Mouse (Mus musculus): ENCODE measurements around the gene Tspan5. TPM values are rescaled to one million over a fixed set of nuclear protein-coding genes. Genes with fewer than 3 reads are reported as not detected.

The Tspan5 gene
- polyA plus RNA-seq, 1 experiment from 2014 or later = 55.3 TPM

GRCm38 (mm10) chr3:138802722-138803443, 60.9 kb downstream of the Tspan5 start:
- H3K27ac ChIP-seq (replicated peaks) = no peak overlapping the region
- no peaks in the 10 kb centered on the region for H3K9me3 ChIP-seq
- no peaks in the 10 kb centered on the region for H3K36me3 ChIP-seq
- H3K4me3 ChIP-seq = no peak overlapping the region
- no peak overlapping the region for H3K4me2 ChIP-seq (replicated peaks)
- H3K27me3 ChIP-seq = no peaks in the 10 kb centered on the region
- H3K4me1 ChIP-seq = peaks cover 43% of the 10 kb centered on the region
- 71% methylated on average over 21 of the region's 21 CpGs for WGBS
- H3K9ac ChIP-seq (replicated peaks) = no peak overlapping the region
- no peak for ATAC-seq (ENCODE audit: low FRiP score, low read depth)

GRCm38 (mm10) chr3:138803444-138804085, 61.6 kb downstream of the Tspan5 start:
- 83% methylated on average over 11 of the region's 11 CpGs for WGBS
- H3K4me3 ChIP-seq = no peak overlapping the region
- H3K27me3 ChIP-seq = no peaks in the 10 kb centered on the region
- no peaks in the 10 kb centered on the region for H3K9me3 ChIP-seq
- peaks cover 43% of the 10 kb centered on the region for H3K4me1 ChIP-seq
- H3K9ac ChIP-seq (replicated peaks) = no peak overlapping the region
- no peak overlapping the region for H3K27ac ChIP-seq (replicated peaks)
- H3K4me2 ChIP-seq (replicated peaks) = no peak overlapping the region
- H3K36me3 ChIP-seq = no peaks in the 10 kb centered on the region
- ATAC-seq (ENCODE audit: low FRiP score, low read depth) = no peak

DNA sequence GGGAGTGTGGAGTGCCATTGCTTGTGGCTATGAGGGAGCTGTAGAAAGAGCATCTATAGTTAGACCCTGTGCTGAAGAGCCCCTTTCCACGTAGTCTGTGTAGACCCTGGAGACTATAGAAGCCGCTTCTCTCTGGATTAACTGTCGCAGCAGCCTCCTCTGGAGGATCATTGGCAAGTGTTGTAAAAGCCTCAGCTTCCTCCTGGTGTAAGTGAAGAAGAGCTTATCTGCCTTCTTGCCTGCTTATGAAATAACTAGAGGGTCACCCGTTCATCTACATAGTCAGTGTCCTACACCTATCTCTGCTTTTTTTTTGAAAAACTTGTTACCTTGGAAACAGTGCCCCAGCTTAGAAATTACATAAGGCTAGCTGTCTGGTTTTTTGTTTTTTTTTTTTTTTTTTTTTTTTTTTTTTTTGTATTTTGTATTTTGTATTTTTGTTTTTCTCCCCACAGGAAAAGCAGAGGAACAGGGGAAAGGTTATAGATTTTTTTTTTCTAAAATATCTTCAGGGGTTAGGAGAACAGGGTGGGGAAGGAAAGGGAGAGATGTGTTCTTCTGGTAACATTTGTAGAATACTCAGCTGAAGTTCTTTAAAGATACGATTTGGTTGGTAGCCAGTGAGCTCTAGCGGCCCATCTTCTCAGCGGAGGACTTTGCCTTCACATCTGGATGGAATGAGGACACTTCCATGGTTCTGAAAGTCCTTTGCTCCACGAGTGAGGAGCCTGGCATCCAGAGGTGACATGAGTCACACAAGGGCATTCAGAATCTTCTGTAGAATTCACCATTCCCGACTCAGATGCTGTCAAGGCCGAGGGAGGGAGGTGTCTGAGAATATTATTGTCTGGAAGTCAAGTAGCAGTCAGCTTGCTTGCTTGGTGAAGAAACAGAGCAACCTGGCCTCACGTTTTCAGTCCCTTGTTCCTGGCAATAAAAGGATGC, 62.4 kb downstream of the Tspan5 start:
- H3K9me3 ChIP-seq = no peaks in the 10 kb centered on the region
- no peak for ATAC-seq (ENCODE audit: low FRiP score, low read depth)
- H3K4me3 ChIP-seq = no peak overlapping the region
- H3K36me3 ChIP-seq = no peaks in the 10 kb centered on the region
- no peak overlapping the region for H3K4me2 ChIP-seq (replicated peaks)
- H3K27me3 ChIP-seq = no peaks in the 10 kb centered on the region
- no peak overlapping the region for H3K9ac ChIP-seq (replicated peaks)
- 75% methylated on average over 11 of the region's 11 CpGs for WGBS
- H3K27ac ChIP-seq (replicated peaks) = no peak overlapping the region
- peaks cover 43% of the 10 kb centered on the region for H3K4me1 ChIP-seq

DNA sequence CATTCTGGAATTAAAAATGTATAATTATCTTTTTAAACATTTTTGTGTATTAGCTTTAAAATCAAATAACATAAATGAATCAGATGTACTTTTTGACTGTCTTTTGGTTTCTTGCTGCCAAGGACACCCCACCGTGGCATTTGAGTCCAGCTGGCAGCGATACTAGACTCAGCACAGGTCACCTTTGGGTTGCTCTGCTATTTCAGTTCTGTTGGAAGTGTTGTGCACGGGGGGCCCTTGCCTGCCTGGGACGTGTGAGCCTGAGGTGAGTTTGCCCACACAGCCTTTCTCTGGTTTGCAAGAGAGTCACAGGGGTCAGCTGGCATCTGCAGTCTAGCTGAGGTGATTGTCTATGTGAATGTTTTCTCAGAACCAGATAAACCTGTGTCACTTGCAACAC, 65.8 kb downstream of the Tspan5 start:
- H3K27ac ChIP-seq (replicated peaks) = no peak overlapping the region
- H3K4me2 ChIP-seq (replicated peaks) = no peak overlapping the region
- H3K9ac ChIP-seq (replicated peaks) = no peak overlapping the region
- 92% methylated on average over 4 of the region's 4 CpGs for WGBS
- ATAC-seq (ENCODE audit: low FRiP score, low read depth) = no peak
- H3K4me1 ChIP-seq = peaks cover 15% of the 10 kb centered on the region
- H3K36me3 ChIP-seq = no peaks in the 10 kb centered on the region
- no peak overlapping the region for H3K4me3 ChIP-seq
- H3K9me3 ChIP-seq = no peaks in the 10 kb centered on the region
- H3K27me3 ChIP-seq = no peaks in the 10 kb centered on the region

DNA sequence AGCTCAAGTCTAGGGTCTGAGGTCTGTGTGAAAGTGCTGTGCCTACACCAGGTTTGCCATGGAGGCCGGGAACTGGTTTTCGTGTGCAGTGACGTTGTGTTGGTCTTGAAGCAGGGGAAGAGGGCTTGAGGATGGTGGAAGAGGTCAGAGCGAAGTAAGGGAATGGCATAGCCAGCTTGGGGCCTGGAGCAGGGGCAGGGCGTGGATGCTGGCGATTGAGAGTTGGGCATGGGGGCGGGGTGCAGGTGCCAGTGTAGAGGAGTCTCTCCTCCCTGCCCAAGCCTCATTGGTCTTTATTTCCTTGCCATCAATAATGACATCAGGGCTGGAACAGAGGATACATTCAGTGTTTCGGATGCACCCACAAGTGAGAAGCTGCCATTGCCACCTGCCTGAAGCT, 67.5 kb downstream of the Tspan5 start:
- no peak overlapping the region for H3K4me3 ChIP-seq
- H3K4me2 ChIP-seq (replicated peaks) = no peak overlapping the region
- no peak overlapping the region for H3K9ac ChIP-seq (replicated peaks)
- H3K27ac ChIP-seq (replicated peaks) = no peak overlapping the region
- H3K9me3 ChIP-seq = no peaks in the 10 kb centered on the region
- WGBS = 92% methylated on average over 8 of the region's 8 CpGs
- peaks cover 3% of the 10 kb centered on the region; the same call in 1 of the 2 replicates for H3K4me1 ChIP-seq
- H3K36me3 ChIP-seq = no peaks in the 10 kb centered on the region
- no peak for ATAC-seq (ENCODE audit: low FRiP score, low read depth)
- no peaks in the 10 kb centered on the region for H3K27me3 ChIP-seq

DNA sequence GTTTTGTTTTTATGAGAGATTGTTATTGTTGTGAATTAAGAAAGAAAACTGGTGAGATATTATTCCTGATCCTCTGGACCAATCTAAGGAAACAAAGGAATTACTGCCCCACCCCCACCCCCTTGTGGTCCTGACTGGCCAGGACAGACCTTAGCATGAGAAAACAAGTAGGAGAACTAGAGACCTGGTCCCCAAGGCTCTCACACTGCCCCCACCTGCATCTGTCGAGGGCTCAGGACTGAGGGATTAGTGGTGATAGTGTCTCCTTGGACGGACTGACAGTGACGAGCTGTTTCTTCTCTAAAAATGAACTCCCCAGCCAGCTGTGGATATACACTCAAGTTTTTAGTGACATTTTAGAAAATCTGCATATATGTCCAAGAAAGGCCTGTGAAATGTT, 70.6 kb downstream of the Tspan5 start:
- H3K4me1 ChIP-seq = peaks cover 10% of the 10 kb centered on the region; the same call in 1 of the 2 replicates
- H3K27me3 ChIP-seq = no peaks in the 10 kb centered on the region
- H3K36me3 ChIP-seq = no peaks in the 10 kb centered on the region
- H3K4me3 ChIP-seq = no peak overlapping the region
- H3K9me3 ChIP-seq = no peaks in the 10 kb centered on the region
- no peak overlapping the region for H3K27ac ChIP-seq (replicated peaks)
- no peak overlapping the region for H3K9ac ChIP-seq (replicated peaks)
- H3K4me2 ChIP-seq (replicated peaks) = no peak overlapping the region
- WGBS = 20% methylated on average over 3 of the region's 3 CpGs
- no peak for ATAC-seq (ENCODE audit: low FRiP score, low read depth)

- Histone ChIP-seq H3K4me1 (peaks cover 10% of the 10 kb centered on the region; the same call in 1 of the 2 replicates), H3K27me3 (no peaks in the 10 kb centered on the region), H3K4me3 (no peak overlapping the region), H3K9ac (replicated peaks) (no peak overlapping the region), H3K9me3 (no peaks in the 10 kb centered on the region), H3K36me3 (no peaks in the 10 kb centered on the region), H3K27ac (replicated peaks) (no peak overlapping the region; the same call in 1 of the 2 replicates), H3K4me2 (replicated peaks) (no peak overlapping the region)
- 81% methylated on average over 13 of the region's 13 CpGs for WGBS
- ATAC-seq (ENCODE audit: low FRiP score, low read depth) = no peak
Measured at GRCm38 (mm10) chr3:138813139-138813810, 71.3 kb downstream of the Tspan5 start.

- Histone ChIP-seq H3K9me3 (no peaks in the 10 kb centered on the region), H3K4me1 (peaks cover 10% of the 10 kb centered on the region; the same call in 1 of the 2 replicates), H3K27ac (replicated peaks) (no peak overlapping the region), H3K9ac (replicated peaks) (no peak overlapping the region), H3K36me3 (no peaks in the 10 kb centered on the region), H3K4me2 (replicated peaks) (no peak overlapping the region), H3K27me3 (no peaks in the 10 kb centered on the region), H3K4me3 (no peak overlapping the region)
- WGBS = 66% methylated on average over 5 of the region's 5 CpGs
- ATAC-seq (ENCODE audit: low FRiP score, low read depth) = no peak
Measured at GRCm38 (mm10) chr3:138814457-138814856, 72.5 kb downstream of the Tspan5 start.

GRCm38 (mm10) chr3:138815127-138815837, 73.3 kb downstream of the Tspan5 start:
- H3K4me2 ChIP-seq (replicated peaks) = no peak overlapping the region
- 90% methylated on average over 7 of the region's 7 CpGs for WGBS
- no peaks in the 10 kb centered on the region for H3K9me3 ChIP-seq
- no peak for ATAC-seq (ENCODE audit: low FRiP score, low read depth)
- H3K4me3 ChIP-seq = no peak overlapping the region
- H3K36me3 ChIP-seq = no peaks in the 10 kb centered on the region
- H3K27me3 ChIP-seq = no peaks in the 10 kb centered on the region
- H3K4me1 ChIP-seq = peaks cover 10% of the 10 kb centered on the region; the same call in 1 of the 2 replicates
- H3K27ac ChIP-seq (replicated peaks) = no peak overlapping the region
- H3K9ac ChIP-seq (replicated peaks) = no peak overlapping the region

GRCm38 (mm10) chr3:138816888-138817656, 75.1 kb downstream of the Tspan5 start:
- WGBS = 61% methylated on average over 5 of the region's 5 CpGs
- ATAC-seq (ENCODE audit: low FRiP score, low read depth) = no peak
- Histone ChIP-seq H3K27me3 (no peaks in the 10 kb centered on the region), H3K9ac (replicated peaks) (no peak overlapping the region), H3K4me3 (no peak overlapping the region), H3K27ac (replicated peaks) (no peak overlapping the region), H3K4me1 (peaks cover 26% of the 10 kb centered on the region), H3K36me3 (no peaks in the 10 kb centered on the region), H3K9me3 (no peaks in the 10 kb centered on the region), H3K4me2 (replicated peaks) (no peak overlapping the region)
